30 mouse cellular contexts compared by ENCODE assay signal in genomic region chr5:73632291-73632690, GRCm38 (mm10). TPM values are rescaled to one million over a fixed set of nuclear protein-coding genes. Genes with fewer than 3 reads are reported as not detected.
DNase-seq lines count a peak whose midpoint lies in the region; ATAC-seq lines count a peak whose summit lies in the region.
"Had no signal": no experiment of that assay in that cellular context is flagged by ENCODE, and none has a peak within 500 bp of the region (broad histone marks: within the 10 kb centered on the region; RNA-seq: fewer than 3 reads in every experiment).

Gene Lrrc66 (minus strand): TSS chr5:73632526.

- H3K9me3 ChIP-seq in kidney, embryonic 16.5 days (ENCODE audit: low read length) = peaks cover 6% of the 10 kb centered on the region
- H3K9me3 ChIP-seq in embryonic facial prominence, embryonic 10.5 days = peaks cover 6% of the 10 kb centered on the region
- H3K9me3 ChIP-seq: embryonic facial prominence, embryonic 12.5 days; forebrain, embryonic 15.5 days; heart, embryonic 12.5 days; midbrain, embryonic 15.5 days; neural tube, embryonic 15.5 days had no signal

- peaks cover 19% of the 10 kb centered on the region for H3K36me3 ChIP-seq in kidney, embryonic 16.5 days (ENCODE audit: insufficient read depth, low read length)
- H3K36me3 ChIP-seq in embryonic facial prominence, embryonic 10.5 days (replicated peaks) = peaks cover 32% of the 10 kb centered on the region

- H3K4me3 ChIP-seq in kidney, embryonic 16.5 days (ENCODE audit: low read length) = no peak within 1 kb of the TSS
- no peak within 1 kb of the TSS for H3K4me3 ChIP-seq in embryonic facial prominence, embryonic 10.5 days
- H3K4me3 ChIP-seq: embryonic facial prominence, embryonic 12.5 days; forebrain, embryonic 15.5 days; heart, adult 2 months; heart, embryonic 12.5 days; midbrain, embryonic 10.5 days; midbrain, embryonic 15.5 days; neural tube, embryonic 15.5 days had no signal

- no peak within 1 kb of the TSS for H3K27ac ChIP-seq in kidney, embryonic 16.5 days (ENCODE audit: low read length)
- no peak within 1 kb of the TSS for H3K27ac ChIP-seq in embryonic facial prominence, embryonic 10.5 days (replicated peaks)
- H3K27ac ChIP-seq: embryonic facial prominence, embryonic 12.5 days; forebrain, embryonic 15.5 days; heart, adult 2 months; hindbrain, embryonic 14.5 days; liver, embryonic 14.5 days; midbrain, embryonic 10.5 days; midbrain, embryonic 15.5 days; neural tube, embryonic 15.5 days had no signal

- no peaks in the 10 kb centered on the region for H3K4me1 ChIP-seq in kidney, embryonic 16.5 days (ENCODE audit: insufficient read depth, low read length)
- peaks cover 11% of the 10 kb centered on the region; the same call in 1 of the 2 replicates for H3K4me1 ChIP-seq in embryonic facial prominence, embryonic 10.5 days

- peak; percentile 74 for DNase-seq in kidney, adult 11 months
- DNase-seq in ES-CJ7 (ENCODE audit: low read depth, low spot score) = peak; percentile 71
- peak; percentile 24 for DNase-seq in induced T-regulatory cell, adult 2 months (ENCODE audit: low read depth)
- DNase-seq in kidney, postnatal 25 days = peak; percentile 56 to 74
- no peak for DNase-seq in adrenal gland, adult (ENCODE audit: inconsistent age in 2 of 2, low spot score in 1 of 2)
- DNase-seq in right cerebral cortex, adult 2 months (ENCODE audit: low spot score in 2 of 2) = no peak
- no peak for DNase-seq in embryonic facial prominence, embryonic 10.5 days (ENCODE audit: low spot score)
- DNase-seq: adrenal gland, adult 8-10 months; cerebellum, adult 2 months; cerebellum, postnatal 25 days; heart, adult 2 months; layer of hippocampus, adult 9-11 months; liver; lung, adult 2 months; lung, postnatal 14 days; right cerebral cortex, adult 18-20 months; right cerebral cortex, postnatal 4 days; thymus, postnatal 14 days had no signal

- WGBS in kidney, embryonic 16.5 days = 79% methylated on average over 8 of the region's 8 CpGs
- WGBS in embryonic facial prominence, embryonic 10.5 days = 78% methylated on average over 8 of the region's 8 CpGs

- no peak within 1 kb of the TSS for H3K9ac ChIP-seq in kidney, embryonic 16.5 days (replicated peaks; ENCODE audit: low read length)
- H3K9ac ChIP-seq: embryonic facial prominence, embryonic 12.5 days; forebrain, embryonic 15.5 days; heart, embryonic 12.5 days; hindbrain, embryonic 14.5 days; liver, embryonic 14.5 days; midbrain, embryonic 15.5 days; neural tube, embryonic 15.5 days had no signal

- H3K27me3 ChIP-seq in kidney, embryonic 16.5 days (ENCODE audit: insufficient read depth, low read length) = no peaks in the 10 kb centered on the region
- H3K27me3 ChIP-seq in embryonic facial prominence, embryonic 10.5 days (replicated peaks; ENCODE audit: low read depth, poor library complexity, severe bottlenecking) = no peaks in the 10 kb centered on the region
- H3K27me3 ChIP-seq: embryonic facial prominence, embryonic 12.5 days; forebrain, embryonic 15.5 days; heart, embryonic 12.5 days; midbrain, embryonic 15.5 days; neural tube, embryonic 15.5 days had no signal

- H3K4me2 ChIP-seq in kidney, embryonic 16.5 days (replicated peaks; ENCODE audit: low read depth, low read length) = no peak within 1 kb of the TSS
- H3K4me2 ChIP-seq: embryonic facial prominence, embryonic 12.5 days; forebrain, embryonic 15.5 days; heart, embryonic 12.5 days; hindbrain, embryonic 14.5 days; midbrain, embryonic 15.5 days; neural tube, embryonic 15.5 days had no signal

- ATAC-seq in kidney, embryonic 16.5 days (ENCODE audit: low FRiP score, low TSS enrichment) = no peak
- ATAC-seq: activated CD4-positive, CD25-positive, alpha-beta regulatory T cell, adult 4 months; forebrain, embryonic 15.5 days; inflammation-experienced regulatory T-cells, adult 6 months; midbrain, embryonic 15.5 days had no signal

RNA-seq across cellular contexts. Expression of gene Lrrc66, which starts in this region (rescaled TPM):
- 0.34 and 0.62 TPM in 2 replicates for polyA plus RNA-seq in kidney, embryonic 16.5 days (2015; fragmentation: Nextera tagmentation; extraction: Ambion mirVana)
- 0.47 TPM in 1 of 2 replicates, not detected in the other for polyA plus RNA-seq in embryonic facial prominence, embryonic 10.5 days (2016; fragmentation: Nextera tagmentation; extraction: Ambion mirVana)
- polyA plus RNA-seq: cerebellum, adult 2 months; forebrain, embryonic 15.5 days; heart, embryonic 12.5 days; hindbrain, embryonic 14.5 days; limb, embryonic 11.5 days; lung, adult 2 months; midbrain, embryonic 15.5 days had no signal

Comparison
In these comparisons a context has a peak if more than half of its experiments do, and no peak if none do; other contexts are left out.
1. DNase-seq: peak in kidney, adult 11 months (single experiment), ES-CJ7 (single experiment), induced T-regulatory cell, adult 2 months (single experiment) and kidney, postnatal 25 days (2 of 2); none in adrenal gland, adult (0 of 2), right cerebral cortex, adult 2 months (0 of 2) and embryonic facial prominence, embryonic 10.5 days (single experiment).